Mouse (Mus musculus): Measurements from ENCODE around the gene Ptcd1.

Ptcd1 gene

DNA sequence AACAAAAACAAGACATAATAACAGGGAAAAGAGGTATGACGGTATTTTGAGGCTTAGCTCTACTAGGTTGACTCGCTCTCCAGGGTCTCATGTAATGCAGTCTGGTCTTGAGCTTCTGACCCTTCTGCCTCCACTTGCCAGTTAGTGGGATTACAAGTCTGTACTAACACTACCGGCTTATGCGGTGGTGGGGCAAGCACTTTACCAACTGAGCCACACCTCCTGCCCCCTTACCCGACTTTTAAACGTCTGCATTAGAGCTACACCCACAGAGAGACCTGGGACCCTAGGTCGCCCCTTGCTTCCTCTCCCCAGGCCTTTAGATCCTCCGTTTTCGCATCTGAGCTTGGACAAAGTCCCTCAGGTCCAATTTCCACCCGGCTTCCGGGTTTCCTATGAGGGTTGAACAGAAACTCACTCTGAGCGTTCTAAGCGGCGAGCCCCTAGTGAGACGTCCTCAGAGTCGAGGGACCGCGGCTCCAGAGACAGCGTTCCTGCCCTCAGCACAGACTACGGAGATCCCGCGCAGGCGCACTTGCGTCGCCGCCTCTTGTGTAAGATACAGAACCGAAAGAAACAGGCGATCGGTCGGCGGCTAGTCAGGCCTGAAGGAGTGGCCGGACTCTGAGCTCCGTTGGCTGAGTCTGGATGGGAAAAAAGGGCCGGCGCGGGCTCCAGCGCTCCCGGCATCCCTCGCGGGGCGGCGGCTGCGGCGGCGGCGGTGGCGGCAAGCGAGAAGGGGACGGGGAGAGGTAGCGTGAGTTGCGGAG, at the start of gene Ptcd1, which contains the start of gene Cpsf4:
TSS of gene Ptcd1 (minus strand) at position 573 of the 770 bp plus-strand sequence.
TSS of gene Cpsf4 (plus strand) at position 678 of the 770 bp plus-strand sequence.
- DNase-seq: peak; percentile 99

DNA sequence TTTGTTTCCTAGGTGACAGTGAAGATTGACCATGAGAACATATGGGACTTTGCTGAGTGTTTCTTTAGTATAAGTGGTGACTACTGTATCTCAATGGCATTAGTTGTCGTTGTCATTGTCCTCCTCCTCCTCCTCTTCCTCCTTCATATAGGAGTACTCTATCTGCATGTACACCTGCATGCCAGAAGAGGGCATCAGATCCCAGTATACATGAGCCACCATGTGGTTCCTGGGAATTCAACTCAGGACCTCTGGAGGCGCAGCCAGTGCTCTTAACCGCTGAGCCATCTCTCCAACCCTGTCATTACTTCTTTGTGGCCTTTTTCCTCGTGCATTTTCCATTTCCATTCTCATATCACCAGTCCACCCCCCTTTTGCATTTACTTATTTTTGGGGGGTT, 47.8 kb upstream of the Ptcd1 start:
- DNase-seq: peak in 1 of 2 experiments; percentile 27

GRCm38 (mm10) chr5:145213505-145213904, 46.6 kb upstream of the Ptcd1 start:
- no peak for DNase-seq

- DNase-seq: no peak
These were observed 45.3 kb upstream of the Ptcd1 start for GRCm38 (mm10) chr5:145212216-145212615.

DNA sequence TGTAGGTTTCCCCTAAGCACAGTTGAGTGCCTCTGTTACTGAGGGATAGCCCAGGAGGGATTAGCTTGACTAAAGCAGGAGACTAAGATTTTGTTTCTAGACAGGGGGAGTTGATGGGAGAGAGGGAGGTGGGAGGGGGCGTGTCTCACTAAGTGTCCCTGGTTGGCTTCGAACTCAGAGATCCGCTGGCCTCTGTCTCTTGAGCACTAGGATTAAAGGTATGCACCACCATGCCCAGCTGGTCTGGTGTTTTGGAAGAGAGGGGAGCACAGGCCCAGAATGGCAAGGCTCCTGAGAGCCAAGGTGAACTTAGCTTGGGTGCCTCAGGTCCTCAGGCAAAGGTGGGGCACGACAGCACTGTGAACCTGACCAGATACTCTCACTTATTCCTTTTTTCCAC, 44.4 kb upstream of the Ptcd1 start:
- no peak for DNase-seq

DNA sequence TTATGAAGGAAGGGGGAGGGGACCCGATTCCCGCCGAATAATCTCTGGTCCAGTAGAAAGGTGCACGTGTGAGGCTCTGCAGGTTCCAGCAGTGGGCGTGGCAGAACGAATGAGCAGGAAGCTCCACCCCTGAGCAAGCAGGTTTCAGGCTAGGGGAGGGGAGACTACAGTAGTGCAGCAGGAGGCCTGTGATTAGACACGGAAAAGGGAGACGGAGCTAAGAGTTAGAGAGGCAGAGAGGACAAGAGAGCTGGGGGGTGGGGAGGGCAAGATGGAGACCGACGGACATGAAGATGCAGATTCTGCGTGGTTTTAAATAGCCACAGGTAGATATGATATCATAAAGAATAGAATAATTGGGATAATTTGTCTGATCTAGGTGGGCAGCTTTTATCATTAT, 41.5 kb upstream of the Ptcd1 start:
- DNase-seq: peak in 1 of 2 experiments; percentile 16

DNA sequence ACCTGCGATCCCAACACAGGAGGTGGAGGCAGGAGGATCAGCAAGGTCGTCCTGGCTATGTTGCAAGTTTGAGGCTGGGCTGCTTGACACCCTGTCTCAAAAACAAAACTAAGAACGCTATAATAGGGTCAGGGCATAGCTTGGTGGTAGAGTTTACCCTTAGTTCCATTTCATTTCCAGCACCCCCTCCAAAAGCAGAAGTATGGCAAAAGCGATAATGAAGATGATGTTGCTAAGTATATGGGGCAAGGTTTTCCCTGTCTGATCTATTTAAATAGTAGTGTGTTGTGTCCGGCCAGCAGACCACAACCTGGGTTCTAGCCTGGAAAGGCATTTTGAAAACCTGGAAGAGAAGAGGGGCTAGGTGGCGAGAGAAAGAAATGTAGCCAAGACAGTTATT, 41.0 kb upstream of the Ptcd1 start:
- no peak for DNase-seq

- no peak for DNase-seq
These were observed 40.5 kb upstream of the Ptcd1 start for GRCm38 (mm10) chr5:145207385-145207784.

- DNase-seq: peak; percentile 11 to 28
These were observed 38.1 kb upstream of the Ptcd1 start for GRCm38 (mm10) chr5:145205041-145205440.

GRCm38 (mm10) chr5:145203936-145204691, 37.2 kb upstream of the Ptcd1 start, which contains the start of gene Zkscan5:
Gene Zkscan5, plus strand, starts transcription at chr5:145204562.
- DNase-seq: peak; percentile 99

DNA sequence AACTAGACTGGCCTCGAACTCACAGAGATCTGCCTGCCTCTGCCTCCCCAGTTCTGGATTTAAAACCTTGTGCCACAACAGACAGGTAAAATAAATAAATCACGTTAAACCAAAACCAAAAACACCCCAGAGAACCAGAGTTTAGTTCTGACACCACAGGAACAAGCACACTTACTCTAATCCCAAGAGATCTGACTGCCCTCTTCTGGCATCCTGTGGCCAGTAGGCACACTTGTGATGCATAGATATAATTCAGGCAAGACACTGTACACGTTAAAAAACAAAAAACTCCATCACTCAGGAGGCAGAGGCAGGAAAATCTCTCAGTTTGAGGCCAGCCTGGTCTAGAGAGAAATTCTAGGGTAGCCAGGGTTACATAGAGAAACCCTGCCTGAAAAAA, 35.5 kb upstream of the Ptcd1 start:
- DNase-seq: no peak

GRCm38 (mm10) chr5:145201321-145201991, 34.5 kb upstream of the Ptcd1 start, which contains the start of gene Zkscan14:
Gene Zkscan14, minus strand, starts transcription at chr5:145201868.
- DNase-seq: peak; percentile 80 to 85

DNA sequence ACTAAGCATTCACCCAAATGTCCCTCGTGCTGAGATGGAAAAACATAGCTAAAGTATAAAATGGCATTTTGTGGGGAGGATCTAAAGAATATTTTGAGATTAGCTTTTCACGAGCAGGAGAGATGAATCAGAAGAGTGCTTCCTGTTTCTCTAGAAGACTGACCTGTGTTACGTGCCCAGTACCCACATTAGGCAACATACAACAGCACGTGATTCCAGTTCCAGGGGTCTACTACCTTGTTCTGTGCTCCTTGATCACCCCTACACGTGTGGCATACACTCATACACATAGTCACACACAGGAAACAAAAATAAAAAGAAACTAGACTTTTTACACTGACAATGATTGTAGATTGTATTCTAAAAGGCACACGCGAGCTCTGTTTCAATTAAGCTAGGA, 33.5 kb upstream of the Ptcd1 start:
- DNase-seq: no peak

- no peak for DNase-seq
These were observed 25.1 kb upstream of the Ptcd1 start, which contains the start of gene Atp5j2 for GRCm38 (mm10) chr5:145191962-145192361. Gene Atp5j2, minus strand, starts transcription at chr5:145192062.

GRCm38 (mm10) chr5:145190875-145191798, 24.2 kb upstream of the Ptcd1 start:
- peak; percentile 91 to 94 for DNase-seq

- DNase-seq: no peak
These were observed 23.5 kb upstream of the Ptcd1 start for GRCm38 (mm10) chr5:145190373-145190772.

- DNase-seq: no peak
These were observed 22.5 kb upstream of the Ptcd1 start for GRCm38 (mm10) chr5:145189416-145189815.

GRCm38 (mm10) chr5:145185244-145185643, 18.3 kb upstream of the Ptcd1 start:
- no peak for DNase-seq

- DNase-seq: peak in 1 of 2 experiments; percentile 12
These were observed 11.6 kb upstream of the Ptcd1 start for GRCm38 (mm10) chr5:145178461-145178980.

- DNase-seq: no peak
These were observed 376 bp upstream of the Ptcd1 start for GRCm38 (mm10) chr5:145167306-145167661.

DNA sequence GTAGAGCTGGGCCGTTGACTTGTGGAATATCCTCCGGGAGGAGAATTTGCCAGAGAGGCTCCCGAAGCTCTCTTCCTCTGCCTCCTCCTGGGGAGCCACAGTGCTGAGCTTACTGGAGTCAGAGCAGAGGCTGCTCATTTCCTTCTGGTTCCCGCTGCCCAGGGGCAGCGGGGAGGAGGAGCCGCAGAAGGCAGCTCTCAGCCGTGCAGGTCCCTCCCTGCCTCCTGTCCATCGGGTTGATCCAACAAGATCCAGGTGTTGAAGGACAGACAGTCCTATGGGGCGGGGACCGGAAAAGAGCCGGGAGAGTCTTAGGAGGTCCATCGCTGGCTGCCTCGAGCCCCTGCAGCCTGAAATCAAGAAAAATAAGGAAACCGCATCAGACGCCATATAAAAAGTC, 1.7 kb downstream of the Ptcd1 start:
- DNase-seq: no peak

- DNase-seq: no peak
These were observed 2.2 kb downstream of the Ptcd1 start for GRCm38 (mm10) chr5:145164710-145165109.

Data from lung, adult 18-20 months (tissue).